Mouse (Mus musculus): ENCODE results near the gene Map3k11.

DNA sequence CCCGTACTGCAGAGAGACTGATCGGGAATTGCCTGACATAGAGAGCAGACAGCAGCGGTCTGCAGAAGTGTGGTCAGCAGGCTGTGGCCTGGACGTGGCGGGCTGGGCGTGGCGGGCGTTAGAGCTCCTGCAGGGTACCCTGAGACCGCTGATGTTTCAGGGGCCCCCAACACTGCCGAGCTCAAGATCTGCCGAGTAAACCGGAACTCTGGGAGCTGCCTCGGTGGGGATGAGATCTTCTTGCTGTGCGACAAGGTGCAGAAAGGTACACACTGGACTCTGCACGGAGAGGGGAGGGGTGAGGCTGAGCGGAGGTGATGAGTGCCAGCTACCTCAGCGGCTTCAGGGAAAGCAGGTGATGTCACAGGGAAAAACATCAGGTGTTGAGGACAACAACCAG is 47.5 kb upstream of the Map3k11 start:
- no peak for TF ChIP-seq CTCF (IDR thresholded peaks at IDR 0.05; ENCODE audit: extremely low read depth, insufficient read depth, low read length)
- peak; percentile 8; the same call in 1 of the 2 replicates for TF ChIP-seq POLR2A (IDR thresholded peaks at IDR 0.05; ENCODE audit: extremely low read depth, insufficient read depth, low read length)
